Mouse (Mus musculus): ENCODE results near the gene Slc7a15. TPM values are rescaled to one million over a fixed set of nuclear protein-coding genes. Genes with fewer than 3 reads are reported as not detected.
"Not testable (repeated sequence)": the region's sequence is repeated elsewhere in the genome, so short reads cannot be mapped to it uniquely, and the experiment has no call there.

Gene Slc7a15
- polyA plus RNA-seq, 1 experiment from 2014 or later, result 0.14 TPM

GRCm38 (mm10) chr12:8619827-8620677, 21.2 kb upstream of the Slc7a15 start:
- no peaks in the 10 kb centered on the region for H3K36me3 ChIP-seq
- H3K9me3 ChIP-seq, result no peaks in the 10 kb centered on the region
- ATAC-seq, result no peak
- H3K27ac ChIP-seq, result no peak overlapping the region
- no peaks in the 10 kb centered on the region for H3K4me1 ChIP-seq (replicated peaks)
- no peak overlapping the region for H3K4me2 ChIP-seq (replicated peaks)
- H3K4me3 ChIP-seq (replicated peaks), result no peak overlapping the region
- no peak overlapping the region for H3K9ac ChIP-seq
- WGBS, result 89% methylated on average over 9 of the region's 9 CpGs
- no peaks in the 10 kb centered on the region for H3K27me3 ChIP-seq (replicated peaks)

GRCm38 (mm10) chr12:8618271-8618670, 19.4 kb upstream of the Slc7a15 start:
- Histone ChIP-seq H3K27ac (no peak overlapping the region), H3K4me2 (replicated peaks) (no peak overlapping the region), H3K36me3 (no peaks in the 10 kb centered on the region), H3K27me3 (replicated peaks) (no peaks in the 10 kb centered on the region), H3K9me3 (no peaks in the 10 kb centered on the region), H3K9ac (no peak overlapping the region), H3K4me3 (replicated peaks) (no peak overlapping the region), H3K4me1 (replicated peaks) (no peaks in the 10 kb centered on the region)
- WGBS, result 88% methylated on average over 3 of the region's 3 CpGs
- no peak for ATAC-seq

GRCm38 (mm10) chr12:8609070-8609469, 10.2 kb upstream of the Slc7a15 start:
- Histone ChIP-seq H3K9ac (no peak overlapping the region), H3K4me1 (replicated peaks) (no peaks in the 10 kb centered on the region), H3K36me3 (no peaks in the 10 kb centered on the region), H3K27ac (no peak overlapping the region), H3K9me3 (no peaks in the 10 kb centered on the region), H3K4me2 (replicated peaks) (no peak overlapping the region), H3K27me3 (replicated peaks) (no peaks in the 10 kb centered on the region), H3K4me3 (replicated peaks) (no peak overlapping the region)
- ATAC-seq, result no peak
- 97% methylated on average over 3 of the region's 3 CpGs for WGBS

GRCm38 (mm10) chr12:8595611-8596010, 3.3 kb downstream of the Slc7a15 start:
- ATAC-seq, result no peak
- Histone ChIP-seq H3K4me2 (replicated peaks) (no peak overlapping the region), H3K4me3 (replicated peaks) (no peak overlapping the region), H3K27me3 (replicated peaks) (no peaks in the 10 kb centered on the region), H3K27ac (no peak overlapping the region), H3K36me3 (no peaks in the 10 kb centered on the region), H3K9ac (no peak overlapping the region), H3K4me1 (replicated peaks) (no peaks in the 10 kb centered on the region), H3K9me3 (no peaks in the 10 kb centered on the region)
- 94% methylated on average over 7 of the region's 7 CpGs for WGBS

GRCm38 (mm10) chr12:8591326-8591725, 7.5 kb downstream of the Slc7a15 start:
- not testable (repeated sequence) for H3K4me2 ChIP-seq (replicated peaks); ATAC-seq; H3K36me3 ChIP-seq; H3K27me3 ChIP-seq (replicated peaks); H3K9me3 ChIP-seq; H3K4me3 ChIP-seq (replicated peaks); H3K27ac ChIP-seq; H3K9ac ChIP-seq; H3K4me1 ChIP-seq (replicated peaks)
- WGBS, result 97% methylated on average over 2 of the region's 2 CpGs

- no peak for ATAC-seq
- H3K4me2 ChIP-seq (replicated peaks), result no peak overlapping the region
- H3K9me3 ChIP-seq, result no peaks in the 10 kb centered on the region
- no peak overlapping the region for H3K27ac ChIP-seq
- H3K9ac ChIP-seq, result no peak overlapping the region
- H3K4me3 ChIP-seq (replicated peaks), result no peak overlapping the region
- H3K36me3 ChIP-seq, result no peaks in the 10 kb centered on the region
- no peaks in the 10 kb centered on the region for H3K27me3 ChIP-seq (replicated peaks)
- WGBS, result 82% methylated on average over 11 of the region's 11 CpGs
- no peaks in the 10 kb centered on the region for H3K4me1 ChIP-seq (replicated peaks)
Measured at GRCm38 (mm10) chr12:8573405-8573804, 25.5 kb downstream of the Slc7a15 start.

GRCm38 (mm10) chr12:8571903-8572341, 26.9 kb downstream of the Slc7a15 start:
- peak; percentile 80 for ATAC-seq

GRCm38 (mm10) chr12:8571287-8571902, 27.5 kb downstream of the Slc7a15 start:
- 63% methylated on average over 2 of the region's 2 CpGs for WGBS
- H3K4me2 ChIP-seq (replicated peaks), result peak overlapping the region; percentile 47; the same call in 1 of the 2 replicates
- ATAC-seq, result peak; percentile 71
- H3K27ac ChIP-seq; H3K36me3 ChIP-seq; H3K27me3 ChIP-seq (replicated peaks); H3K9ac ChIP-seq; H3K9me3 ChIP-seq; H3K4me1 ChIP-seq (replicated peaks); H3K4me3 ChIP-seq (replicated peaks): not testable (repeated sequence)

More at GRCm38 (mm10) chr12:8571903-8572341, 26.9 kb downstream of the Slc7a15 start:
- not testable (repeated sequence) for H3K9ac ChIP-seq; H3K36me3 ChIP-seq; H3K9me3 ChIP-seq; H3K4me3 ChIP-seq (replicated peaks); H3K4me1 ChIP-seq (replicated peaks); H3K27ac ChIP-seq; H3K27me3 ChIP-seq (replicated peaks)
- 34% methylated on average over 12 of the region's 12 CpGs for WGBS
- peak overlapping the region; percentile 47 for H3K4me2 ChIP-seq (replicated peaks)

- H3K4me3 ChIP-seq (replicated peaks); H3K9me3 ChIP-seq; H3K27me3 ChIP-seq (replicated peaks); H3K36me3 ChIP-seq; H3K27ac ChIP-seq; H3K4me2 ChIP-seq (replicated peaks); ATAC-seq; H3K9ac ChIP-seq; H3K4me1 ChIP-seq (replicated peaks): not testable (repeated sequence)
- 87% methylated on average over 8 of the region's 8 CpGs for WGBS
Measured at GRCm38 (mm10) chr12:8562213-8562612, 36.7 kb downstream of the Slc7a15 start.

- not testable (repeated sequence) for H3K4me1 ChIP-seq (replicated peaks); ATAC-seq; H3K36me3 ChIP-seq; H3K27ac ChIP-seq; H3K4me3 ChIP-seq (replicated peaks); H3K27me3 ChIP-seq (replicated peaks); H3K9me3 ChIP-seq; H3K9ac ChIP-seq; H3K4me2 ChIP-seq (replicated peaks)
- 73% methylated on average over 3 of the region's 3 CpGs for WGBS
Measured at GRCm38 (mm10) chr12:8559876-8560275, 39.0 kb downstream of the Slc7a15 start.

GRCm38 (mm10) chr12:8556189-8556588, 42.7 kb downstream of the Slc7a15 start:
- Histone ChIP-seq H3K27ac (no peak overlapping the region), H3K4me1 (replicated peaks) (no peaks in the 10 kb centered on the region; the same call in 1 of the 2 replicates), H3K27me3 (replicated peaks) (no peaks in the 10 kb centered on the region), H3K4me3 (replicated peaks) (no peak overlapping the region), H3K4me2 (replicated peaks) (no peak overlapping the region), H3K9ac (no peak overlapping the region), H3K9me3 (no peaks in the 10 kb centered on the region), H3K36me3 (no peaks in the 10 kb centered on the region)
- ATAC-seq, result peak; percentile 37

- H3K9ac ChIP-seq, result no peak overlapping the region
- no peak overlapping the region for H3K27ac ChIP-seq
- H3K4me2 ChIP-seq (replicated peaks), result no peak overlapping the region
- no peaks in the 10 kb centered on the region for H3K9me3 ChIP-seq
- no peaks in the 10 kb centered on the region for H3K36me3 ChIP-seq
- no peaks in the 10 kb centered on the region for H3K27me3 ChIP-seq (replicated peaks)
- peak; percentile 88 for ATAC-seq
- no peaks in the 10 kb centered on the region; the same call in 1 of the 2 replicates for H3K4me1 ChIP-seq (replicated peaks)
- no peak overlapping the region for H3K4me3 ChIP-seq (replicated peaks)
Measured at GRCm38 (mm10) chr12:8555419-8555818, 43.4 kb downstream of the Slc7a15 start.

GRCm38 (mm10) chr12:8547357-8547756, 51.5 kb downstream of the Slc7a15 start:
- peak; percentile 76 for ATAC-seq

More at GRCm38 (mm10) chr12:8547357-8547756, 51.5 kb downstream of the Slc7a15 start:
- H3K9me3 ChIP-seq, result no peaks in the 10 kb centered on the region
- H3K36me3 ChIP-seq, result no peaks in the 10 kb centered on the region
- no peak overlapping the region for H3K4me2 ChIP-seq (replicated peaks)
- no peaks in the 10 kb centered on the region for H3K4me1 ChIP-seq (replicated peaks)
- no peak overlapping the region for H3K27ac ChIP-seq
- H3K27me3 ChIP-seq (replicated peaks), result no peaks in the 10 kb centered on the region
- no peak overlapping the region for H3K9ac ChIP-seq
- no peak overlapping the region for H3K4me3 ChIP-seq (replicated peaks)
- WGBS, result 21% methylated on average over 11 of the region's 11 CpGs
